Mouse (Mus musculus): ENCODE measurements at regions not wholly inside any gene's neighbourhood (a gene's known extent, or its start where the extent isn't known, plus 50 kb on each side); places are given as distances from the start of the nearest gene placed in this dataset.

DNA sequence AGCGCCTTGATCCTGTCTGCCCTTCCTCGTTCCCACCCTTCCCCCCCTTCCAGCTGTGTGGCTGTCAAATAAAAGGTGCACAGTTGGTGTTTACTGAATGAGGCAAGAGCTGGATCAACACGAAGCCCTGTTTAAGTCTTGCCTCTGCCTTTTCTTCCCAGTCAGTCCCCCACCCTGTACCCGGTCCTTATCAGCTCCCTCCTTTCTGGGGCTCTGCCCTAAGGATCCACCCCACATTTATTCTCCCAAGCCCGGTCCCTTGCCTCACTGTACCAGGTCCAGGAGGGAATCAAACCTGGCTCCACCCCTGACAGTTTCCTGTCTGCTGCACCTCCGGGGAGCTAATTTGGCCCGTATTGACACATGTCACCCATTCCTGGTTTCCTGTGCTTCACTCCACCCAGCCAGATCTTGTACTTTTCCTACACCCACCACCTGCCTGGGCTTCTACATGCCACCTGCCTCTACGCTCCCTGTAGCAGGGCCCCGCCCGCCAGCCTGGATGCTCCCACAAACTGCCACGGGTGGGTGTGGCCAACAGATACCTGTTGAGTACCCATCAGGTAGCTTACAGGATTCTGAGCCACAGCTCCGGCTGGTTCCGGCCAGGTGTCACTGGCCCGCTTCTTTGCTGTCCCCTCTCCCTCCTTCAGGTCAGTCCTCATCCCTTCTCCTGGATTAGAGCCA is 76.4 kb downstream of the Zfp169 start:
- DNase-seq (ENCODE audit: low spot score in 2 of 2), result no peak
